Mouse (Mus musculus) urinary bladder, postnatal 25 days (tissue): ENCODE measurements around the gene Tpk1.

ENCODE experiments used
- DNase-seq: peaks from one replicate; pipeline ENCODE4 v3.0.0; 2022; ENCODE audit warnings: low spot score

Tpk1 gene

GRCm38 (mm10) chr6:43354562-43355241 lies 311.4 kb downstream of the Tpk1 start:
- DNase-seq = no peak

- no peak for DNase-seq
Measured at GRCm38 (mm10) chr6:43353446-43353845, 312.6 kb downstream of the Tpk1 start.

GRCm38 (mm10) chr6:43349083-43349482 lies 317.0 kb downstream of the Tpk1 start:
- DNase-seq = no peak

- DNase-seq = no peak
Measured at GRCm38 (mm10) chr6:43347637-43348036, 318.4 kb downstream of the Tpk1 start.

GRCm38 (mm10) chr6:43343006-43343405 lies 323.1 kb downstream of the Tpk1 start:
- DNase-seq = no peak

- no peak for DNase-seq
Measured at GRCm38 (mm10) chr6:43342386-43342785, 323.7 kb downstream of the Tpk1 start.

- DNase-seq = no peak
Measured at GRCm38 (mm10) chr6:43338804-43339203, 327.3 kb downstream of the Tpk1 start.

GRCm38 (mm10) chr6:43337491-43337961 lies 328.6 kb downstream of the Tpk1 start:
- DNase-seq = no peak

GRCm38 (mm10) chr6:43335619-43336234 lies 330.4 kb downstream of the Tpk1 start:
- DNase-seq = no peak

- no peak for DNase-seq
Measured at GRCm38 (mm10) chr6:43333479-43333878, 332.6 kb downstream of the Tpk1 start.

- no peak for DNase-seq
Measured at GRCm38 (mm10) chr6:43312961-43313656, 353.0 kb downstream of the Tpk1 start.

- DNase-seq = no peak
Measured at GRCm38 (mm10) chr6:43312546-43312945, 353.5 kb downstream of the Tpk1 start.

GRCm38 (mm10) chr6:43310071-43310470 lies 356.0 kb downstream of the Tpk1 start:
- DNase-seq = no peak

GRCm38 (mm10) chr6:43309454-43309853 lies 356.6 kb downstream of the Tpk1 start, which contains the start of gene Nobox:
Gene Nobox (minus strand): TSS chr6:43309554.
- DNase-seq = no peak

- no peak for DNase-seq
Measured at GRCm38 (mm10) chr6:43297508-43297850, 368.6 kb downstream of the Tpk1 start.

- no peak for DNase-seq
Measured at GRCm38 (mm10) chr6:43296798-43297507, 369.1 kb downstream of the Tpk1 start.

- no peak for DNase-seq
Measured at GRCm38 (mm10) chr6:43295908-43296307, 370.2 kb downstream of the Tpk1 start.
